In the genomic region with DNA sequence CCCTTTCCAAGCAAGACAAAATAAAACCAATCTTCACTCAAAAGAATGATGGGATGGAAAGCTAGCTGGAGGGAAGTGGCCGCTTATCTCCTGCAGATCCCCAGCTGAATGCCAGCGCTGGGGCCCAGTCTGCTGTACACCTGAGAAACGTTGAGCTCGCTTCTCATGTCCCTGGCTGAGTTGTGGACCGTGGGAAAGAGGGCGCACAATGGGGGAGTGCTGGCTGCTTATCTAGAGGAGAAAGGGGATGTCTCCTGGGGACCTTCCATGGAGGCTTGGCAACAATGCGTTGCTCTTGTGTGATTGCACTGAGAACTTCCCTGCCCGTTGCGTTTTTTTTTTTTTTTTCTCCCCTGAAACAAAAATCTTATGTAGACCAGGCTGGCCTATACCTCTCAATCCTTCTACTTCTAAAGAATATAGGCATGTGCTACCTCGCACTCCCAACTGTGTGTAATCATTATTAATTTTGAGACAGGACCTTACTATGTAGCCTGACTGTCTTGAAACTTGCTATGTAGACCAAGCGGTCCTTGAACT, we compare ENCODE assay signal across 2 mouse cellular contexts.
A peak's percentile ranks its signal among the peaks of the same experiment; 100 is the strongest.
TF ChIP-seq lines count a peak whose summit lies in the region.

No protein-coding gene starts in this region.

TF ChIP-seq in ES-E14, 5 proteins besides CTCF, POLR2A, EP300 and RAD21:
- TF ChIP-seq HCFC1 (IDR thresholded peaks at IDR 0.05; ENCODE audit: borderline replicate concordance, insufficient read depth, low read length) (no peak), CHD2 (IDR thresholded peaks at IDR 0.05; ENCODE audit: low read depth, low read length) (no peak), MAFK (IDR thresholded peaks at IDR 0.05; ENCODE audit: insufficient read depth, low read depth, low read length) (no peak), ZC3H11A (IDR thresholded peaks at IDR 0.05; ENCODE audit: borderline replicate concordance, low read depth, low read length) (no peak), ZNF384 (IDR thresholded peaks at IDR 0.05; ENCODE audit: low read depth, low read length) (peak; percentile 74; the same call in 1 of the 2 replicates)

TF ChIP-seq in MEL, 35 proteins besides CTCF, POLR2A, EP300 and RAD21:
- TF ChIP-seq KAT2A (conservative IDR thresholded peaks at IDR 0.05; ENCODE audit: low read depth, low read length) (no peak), MXI1 (IDR thresholded peaks at IDR 0.05; ENCODE audit: low read depth, low read length) (no peak), ETS1 (IDR thresholded peaks at IDR 0.05; ENCODE audit: low read depth, low read length) (peak; percentile 58), UBTF (IDR thresholded peaks at IDR 0.05; ENCODE audit: borderline replicate concordance, insufficient read depth, low read depth, low read length) (no peak), HCFC1 (IDR thresholded peaks at IDR 0.05; ENCODE audit: low read depth, low read length) (no peak), ZNF384 (IDR thresholded peaks at IDR 0.05; ENCODE audit: low read depth, low read length) (peak; percentile 96), SIN3A (IDR thresholded peaks at IDR 0.05; ENCODE audit: low read length) (peak; percentile 43; the same call in 1 of the 2 replicates), ELF1 (IDR thresholded peaks at IDR 0.05; ENCODE audit: low read depth, low read length) (no peak), GATA1 (IDR thresholded peaks at IDR 0.05; ENCODE audit: low read depth, low read length) (peak; percentile 57; the same call in 1 of the 2 replicates), ZMIZ1 (IDR thresholded peaks at IDR 0.05; ENCODE audit: low read depth, low read length) (no peak)
